Mouse (Mus musculus) limb, embryonic 13.5 days (tissue): ENCODE measurements at regions not wholly inside any gene's neighbourhood (a gene's known extent, or its start where the extent isn't known, plus 50 kb on each side); places are given as distances from the start of the nearest gene placed in this dataset.

ENCODE experiments used
- ATAC-seq: fragments of 200-750 bp; cut with Nextera tagmentation; 2 replicates; pipeline ENCODE4 v1.8.0; 2017; ENCODE audit warnings: low read depth, moderate number of reproducible peaks, moderate TSS enrichment; ENCODE audit not compliant: low FRiP score
- H3K27ac ChIP-seq: fragments of 300-500 bp; sonication (generic); 2 replicates; pipeline ENCODE4 v1.5.1; 2015; ENCODE audit warnings: inconsistent platforms, mild to moderate bottlenecking, moderate library complexity
- H3K27me3 ChIP-seq: fragments of 300-500 bp; sonication (generic); 2 replicates; pipeline ENCODE4 v1.6.1; 2015; ENCODE audit warnings: mild to moderate bottlenecking, inconsistent platforms
- H3K36me3 ChIP-seq: fragments of 300-500 bp; sonication (generic); 2 replicates; pipeline ENCODE4 v1.6.1; 2015; ENCODE audit warnings: inconsistent platforms, mild to moderate bottlenecking, moderate library complexity
- H3K4me1 ChIP-seq: fragments of 300-500 bp; sonication (generic); 2 replicates; pipeline ENCODE4 v1.6.1; 2015; ENCODE audit warnings: inconsistent platforms
- H3K4me2 ChIP-seq: fragments of 300-500 bp; sonication (generic); replicated peaks from 2 replicates; pipeline ENCODE4 v1.6.1; 2015; ENCODE audit warnings: inconsistent platforms, mild to moderate bottlenecking, moderate library complexity
- H3K4me3 ChIP-seq: fragments of 300-500 bp; sonication (generic); 2 replicates; pipeline ENCODE4 v1.5.1; 2015; ENCODE audit warnings: moderate library complexity, mild to moderate bottlenecking, inconsistent platforms
- H3K9ac ChIP-seq: fragments of 300-500 bp; sonication (generic); 2 replicates; pipeline ENCODE4 v1.6.1; 2015; ENCODE audit warnings: mild to moderate bottlenecking, inconsistent platforms
- H3K9me3 ChIP-seq: fragments of 300-500 bp; sonication (generic); 2 replicates; pipeline ENCODE4 v1.6.1; 2016; ENCODE audit warnings: inconsistent platforms
- WGBS: fragments of 180-500 bp; shearing (Covaris S2); methylation state at CpG from one replicate; pipeline ENCODE4 v1.1.7; 2015; 5-methylcytosine and 5-hydroxymethylcytosine counted together

DNA sequence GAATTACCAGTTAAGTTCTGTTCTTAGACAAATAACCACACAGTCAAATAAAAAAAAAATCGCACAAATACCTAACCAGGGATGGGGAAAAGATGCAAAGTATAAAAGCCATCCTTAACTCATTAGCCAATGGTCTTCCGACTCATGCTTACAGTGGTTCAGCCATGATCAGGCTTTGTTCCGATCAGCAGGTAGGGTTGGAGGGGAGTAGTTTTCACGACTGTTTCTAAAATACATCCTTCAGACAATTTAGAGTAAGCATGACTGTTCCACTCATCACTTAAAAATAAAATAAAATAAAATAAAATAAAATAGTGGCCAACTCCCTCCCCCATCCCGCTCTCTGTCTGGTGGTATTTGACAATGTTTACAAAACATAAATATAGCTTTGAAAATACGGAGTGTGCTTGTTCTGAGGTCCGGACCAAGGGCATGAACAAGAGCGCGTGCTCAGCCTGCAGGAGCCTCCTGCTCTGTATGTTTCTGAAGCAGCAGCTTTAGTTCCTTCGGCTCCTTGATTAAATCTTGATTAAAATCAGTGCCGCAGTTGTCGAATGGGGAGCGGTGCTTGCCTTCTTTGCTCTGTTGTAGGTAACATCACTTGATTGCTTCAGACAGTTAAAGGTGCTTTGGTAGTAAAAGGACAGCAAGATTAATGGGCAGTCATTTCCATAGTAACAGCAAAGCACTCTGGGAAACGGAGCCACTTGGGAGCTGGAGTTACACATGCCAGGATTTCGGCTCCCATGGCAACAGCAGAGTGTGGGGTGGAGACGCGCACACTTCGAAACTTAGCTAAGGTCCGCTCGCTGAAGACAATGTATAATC, 185.6 kb upstream of the Kif2a start:
- peak overlapping the region; percentile 8; the same call in 1 of the 2 replicates for H3K4me3 ChIP-seq
- H3K27ac ChIP-seq: no peak overlapping the region
- 62% methylated on average over 20 of the region's 20 CpGs for WGBS
- H3K27me3 ChIP-seq: no peaks in the 10 kb centered on the region
- H3K9ac ChIP-seq: no peak overlapping the region
- no peaks in the 10 kb centered on the region for H3K36me3 ChIP-seq
- H3K4me1 ChIP-seq: peaks cover 5% of the 10 kb centered on the region; the same call in 1 of the 2 replicates
- no peaks in the 10 kb centered on the region for H3K9me3 ChIP-seq
- ATAC-seq: peak; percentile 87; the same call in 1 of the 2 replicates
- peak overlapping the region; percentile 31; the same call in 1 of the 2 replicates for H3K4me2 ChIP-seq

GRCm38 (mm10) chr13:107199875-107200274, 177.9 kb upstream of the Kif2a start:
- Histone ChIP-seq H3K4me2 (no peak overlapping the region), H3K9ac (no peak overlapping the region), H3K36me3 (no peaks in the 10 kb centered on the region), H3K4me3 (no peak overlapping the region), H3K9me3 (0 out of 2 replicates have a peak, but pooled peaks cover 4% of the 10 kb centered on the region), H3K4me1 (no peaks in the 10 kb centered on the region), H3K27me3 (no peaks in the 10 kb centered on the region), H3K27ac (no peak overlapping the region)
- 38% methylated on average over 1 of the region's 1 CpGs for WGBS
- no peak for ATAC-seq

DNA sequence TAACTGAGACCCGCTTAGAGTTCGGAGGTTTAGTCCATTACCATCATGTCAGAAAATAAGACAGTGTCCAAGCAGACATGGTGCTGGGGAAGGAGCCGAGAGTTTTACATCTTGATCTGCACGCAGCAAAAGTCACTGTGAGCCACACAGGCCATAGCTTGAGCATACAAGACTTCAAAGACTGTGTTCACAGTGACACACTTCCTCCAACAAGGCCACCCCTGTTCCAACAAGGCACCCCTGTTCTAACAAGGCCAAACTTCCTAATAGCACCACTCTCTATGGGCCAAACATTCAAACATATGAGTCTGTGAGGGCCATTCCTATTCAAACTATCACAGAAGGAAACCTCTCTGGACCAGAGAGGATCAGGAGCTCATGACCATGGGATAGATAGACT, 171.5 kb upstream of the Kif2a start:
- Histone ChIP-seq H3K9ac (no peak overlapping the region), H3K36me3 (no peaks in the 10 kb centered on the region), H3K4me3 (no peak overlapping the region), H3K27ac (no peak overlapping the region), H3K4me1 (no peaks in the 10 kb centered on the region), H3K27me3 (no peaks in the 10 kb centered on the region), H3K9me3 (0 out of 2 replicates have a peak, but pooled peaks cover 4% of the 10 kb centered on the region), H3K4me2 (no peak overlapping the region)
- 89% methylated on average over 4 of the region's 4 CpGs for WGBS
- ATAC-seq: no peak

DNA sequence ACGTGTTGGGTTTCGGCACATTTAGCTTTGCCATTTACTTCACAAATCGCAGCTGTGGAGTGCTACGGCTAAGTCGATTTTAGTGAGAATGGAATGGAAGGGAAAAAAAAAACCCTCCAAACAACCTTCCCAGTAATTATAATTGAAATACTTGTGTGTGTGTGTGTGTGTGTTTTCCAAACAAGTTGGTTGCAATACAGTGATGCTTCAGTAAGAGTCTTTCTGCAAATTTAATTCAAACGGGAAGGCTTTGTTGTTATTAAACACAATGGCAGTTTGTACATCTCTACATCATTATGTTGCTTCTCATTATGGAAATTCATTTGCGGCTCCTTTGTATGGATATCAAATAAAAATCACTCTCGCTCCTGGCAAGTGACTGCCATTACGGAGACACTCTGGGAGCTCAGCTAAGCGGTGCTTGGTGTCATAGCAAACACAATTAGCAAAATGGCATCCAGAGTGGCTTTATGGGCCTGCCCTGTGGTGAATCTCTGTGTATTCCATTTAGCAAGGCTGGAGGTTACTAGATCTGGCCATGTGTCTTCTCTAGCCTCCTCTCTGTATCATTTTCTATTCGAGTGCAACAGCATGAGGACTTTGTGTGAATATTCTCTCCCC, 165.4 kb upstream of the Kif2a start:
- ATAC-seq: no peak
- no peak overlapping the region for H3K9ac ChIP-seq

GRCm38 (mm10) chr13:107182544-107182943, 160.6 kb upstream of the Kif2a start:
- Histone ChIP-seq H3K4me2 (no peak overlapping the region), H3K9me3 (no peaks in the 10 kb centered on the region), H3K27ac (no peak overlapping the region), H3K9ac (no peak overlapping the region), H3K36me3 (no peaks in the 10 kb centered on the region), H3K27me3 (no peaks in the 10 kb centered on the region), H3K4me3 (no peak overlapping the region), H3K4me1 (no peaks in the 10 kb centered on the region)
- no peak for ATAC-seq
- 21% methylated on average over 6 of the region's 6 CpGs for WGBS

More for the DNA sequence above, 165.4 kb upstream of the Kif2a start:
- Histone ChIP-seq H3K36me3 (no peaks in the 10 kb centered on the region), H3K27ac (no peak overlapping the region), H3K4me2 (no peak overlapping the region), H3K4me1 (no peaks in the 10 kb centered on the region), H3K4me3 (no peak overlapping the region), H3K9me3 (no peaks in the 10 kb centered on the region), H3K27me3 (no peaks in the 10 kb centered on the region)
- 86% methylated on average over 11 of the region's 11 CpGs for WGBS

DNA sequence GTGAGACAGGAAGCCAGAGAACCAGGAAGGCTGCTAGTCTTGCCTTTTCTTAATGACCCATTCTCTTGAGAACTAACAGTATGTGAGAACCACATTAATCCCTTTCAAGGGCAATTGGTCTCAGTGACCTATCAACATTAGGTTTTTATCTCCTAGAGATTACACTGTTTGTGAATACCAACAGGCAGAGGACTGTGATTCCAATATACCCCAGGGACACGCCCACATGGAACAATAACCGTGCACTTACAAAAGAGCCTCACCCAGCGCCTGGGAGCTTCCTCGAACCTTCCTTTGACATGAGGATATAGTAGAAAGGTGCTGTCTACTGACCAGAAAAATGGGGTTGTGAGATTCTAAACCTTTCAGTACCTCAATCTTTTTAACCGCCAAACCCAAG, 157.6 kb upstream of the Kif2a start:
- no peak overlapping the region for H3K4me3 ChIP-seq
- H3K27ac ChIP-seq: no peak overlapping the region
- H3K9me3 ChIP-seq: no peaks in the 10 kb centered on the region
- no peak overlapping the region for H3K4me2 ChIP-seq
- H3K27me3 ChIP-seq: no peaks in the 10 kb centered on the region
- no peaks in the 10 kb centered on the region; the same call in 1 of the 2 replicates for H3K4me1 ChIP-seq
- H3K36me3 ChIP-seq: no peaks in the 10 kb centered on the region
- no peak overlapping the region for H3K9ac ChIP-seq
- WGBS: 93% methylated on average over 5 of the region's 5 CpGs
- ATAC-seq: no peak

GRCm38 (mm10) chr13:107177595-107177994, 155.7 kb upstream of the Kif2a start:
- H3K9me3 ChIP-seq: no peaks in the 10 kb centered on the region
- ATAC-seq: no peak
- WGBS: 64% methylated on average over 7 of the region's 7 CpGs
- H3K9ac ChIP-seq: no peak overlapping the region
- H3K36me3 ChIP-seq: no peaks in the 10 kb centered on the region
- H3K27me3 ChIP-seq: no peaks in the 10 kb centered on the region
- no peaks in the 10 kb centered on the region; the same call in 1 of the 2 replicates for H3K4me1 ChIP-seq
- H3K4me3 ChIP-seq: no peak overlapping the region
- H3K27ac ChIP-seq: no peak overlapping the region
- no peak overlapping the region for H3K4me2 ChIP-seq

DNA sequence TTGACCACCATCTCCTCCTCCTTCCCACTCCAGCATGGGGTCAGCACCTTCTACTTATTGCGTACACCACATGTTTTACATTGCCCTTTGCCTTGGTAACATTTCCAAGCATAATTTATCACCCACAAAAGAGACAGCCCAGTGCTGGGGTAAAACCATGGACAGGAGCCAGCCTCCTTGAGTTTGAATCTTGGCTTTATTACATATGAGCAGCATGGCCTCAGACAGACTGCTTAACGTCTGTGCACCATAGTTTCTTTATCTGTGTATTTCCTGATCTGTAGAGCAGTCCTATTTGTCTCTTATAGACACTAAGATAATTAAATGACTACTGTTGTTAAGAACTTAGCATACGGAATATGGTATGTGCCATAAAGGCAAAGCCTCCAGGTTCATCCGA, 154.0 kb upstream of the Kif2a start:
- Histone ChIP-seq H3K4me1 (no peaks in the 10 kb centered on the region; the same call in 1 of the 2 replicates), H3K4me2 (no peak overlapping the region), H3K9me3 (no peaks in the 10 kb centered on the region), H3K36me3 (no peaks in the 10 kb centered on the region), H3K4me3 (no peak overlapping the region), H3K27me3 (no peaks in the 10 kb centered on the region), H3K27ac (no peak overlapping the region), H3K9ac (no peak overlapping the region)
- no peak for ATAC-seq
- 71% methylated on average over 4 of the region's 4 CpGs for WGBS

DNA sequence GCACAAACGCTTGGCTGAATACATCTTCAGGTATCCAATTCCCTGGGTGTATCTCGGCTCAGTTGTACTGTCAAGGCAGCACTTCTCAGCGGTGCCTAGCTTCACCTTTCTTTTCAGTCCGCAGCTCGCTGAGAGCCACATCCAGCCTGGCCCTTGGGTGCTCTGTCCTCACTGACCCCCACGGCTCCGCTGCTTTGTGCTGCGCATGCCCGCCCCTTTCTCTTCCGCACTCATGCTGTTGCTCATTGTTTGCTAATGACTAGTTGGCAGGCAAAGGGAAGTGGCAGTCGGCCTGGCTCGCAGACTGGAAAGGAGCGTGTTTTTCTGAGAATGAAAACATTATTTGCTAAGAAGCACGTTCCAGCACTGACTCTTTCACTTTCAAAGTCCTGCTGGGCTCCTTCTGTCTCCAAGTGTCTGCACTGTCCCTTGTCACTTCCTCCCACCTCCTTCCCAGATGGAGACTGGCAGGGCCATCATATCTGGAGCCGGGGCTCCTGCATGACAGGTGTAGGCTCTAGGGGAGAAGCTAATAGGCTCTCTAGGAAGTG, 146.7 kb upstream of the Kif2a start:
- H3K4me1 ChIP-seq: peaks cover 6% of the 10 kb centered on the region
- ATAC-seq: no peak
- WGBS: 15% methylated on average over 15 of the region's 15 CpGs
- H3K27me3 ChIP-seq: peaks cover 31% of the 10 kb centered on the region
- no peaks in the 10 kb centered on the region for H3K36me3 ChIP-seq
- peak overlapping the region; percentile 53 for H3K4me2 ChIP-seq
- no peak overlapping the region for H3K9ac ChIP-seq
- H3K4me3 ChIP-seq: peak overlapping the region; percentile 28
- no peak overlapping the region for H3K27ac ChIP-seq
- H3K9me3 ChIP-seq: no peaks in the 10 kb centered on the region

DNA sequence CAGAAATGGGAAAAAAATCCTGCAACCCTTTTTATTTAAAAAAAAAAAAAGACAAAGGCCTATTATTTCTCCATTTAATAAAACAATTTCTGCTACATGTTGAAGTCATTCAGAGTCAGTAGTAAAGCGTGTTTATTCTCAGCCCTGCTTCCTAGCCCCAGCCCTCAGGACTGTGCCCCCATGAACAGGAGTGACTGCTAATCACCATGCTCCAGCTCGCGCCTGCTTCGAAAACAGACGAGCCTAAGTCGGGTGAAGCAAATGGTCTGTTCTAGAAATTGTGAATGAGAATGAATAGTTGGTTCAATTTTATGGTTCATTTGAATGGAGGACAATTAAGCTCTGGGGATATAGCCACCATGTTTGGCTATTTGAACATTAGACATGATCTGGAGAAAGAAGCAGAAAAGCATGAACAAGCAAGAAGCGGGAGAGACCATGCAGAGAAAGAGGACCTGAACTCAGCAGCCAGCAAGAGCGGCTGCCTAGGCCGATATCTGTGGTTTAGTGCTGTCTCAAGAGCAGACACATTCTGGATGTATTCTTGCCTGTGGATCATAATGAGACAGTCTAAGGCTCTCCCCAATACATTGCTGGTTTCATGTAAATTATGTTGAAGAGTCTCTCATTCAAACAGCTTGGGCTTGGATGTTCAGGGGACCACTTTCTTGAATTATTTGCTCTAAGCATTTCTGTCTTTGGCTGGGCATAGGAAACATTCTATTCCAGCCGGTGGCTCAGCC, 146.1 kb upstream of the Kif2a start:
- peaks cover 34% of the 10 kb centered on the region for H3K27me3 ChIP-seq
- no peaks in the 10 kb centered on the region for H3K9me3 ChIP-seq
- H3K27ac ChIP-seq: no peak overlapping the region
- no peak overlapping the region for H3K9ac ChIP-seq
- no peaks in the 10 kb centered on the region for H3K36me3 ChIP-seq
- WGBS: 57% methylated on average over 10 of the region's 10 CpGs
- H3K4me2 ChIP-seq: peak overlapping the region; percentile 53
- H3K4me3 ChIP-seq: peak overlapping the region; percentile 28
- ATAC-seq: no peak
- peaks cover 6% of the 10 kb centered on the region for H3K4me1 ChIP-seq

GRCm38 (mm10) chr13:107151548-107151947, 129.6 kb upstream of the Kif2a start:
- no peak overlapping the region for H3K4me3 ChIP-seq
- no peak overlapping the region for H3K27ac ChIP-seq
- no peak overlapping the region for H3K9ac ChIP-seq
- H3K27me3 ChIP-seq: peaks cover 10% of the 10 kb centered on the region
- no peak for ATAC-seq
- H3K4me1 ChIP-seq: 0 out of 2 replicates have a peak, but pooled peaks cover 4% of the 10 kb centered on the region
- 85% methylated on average over 5 of the region's 5 CpGs for WGBS
- H3K4me2 ChIP-seq: no peak overlapping the region
- H3K9me3 ChIP-seq: no peaks in the 10 kb centered on the region
- no peaks in the 10 kb centered on the region for H3K36me3 ChIP-seq

DNA sequence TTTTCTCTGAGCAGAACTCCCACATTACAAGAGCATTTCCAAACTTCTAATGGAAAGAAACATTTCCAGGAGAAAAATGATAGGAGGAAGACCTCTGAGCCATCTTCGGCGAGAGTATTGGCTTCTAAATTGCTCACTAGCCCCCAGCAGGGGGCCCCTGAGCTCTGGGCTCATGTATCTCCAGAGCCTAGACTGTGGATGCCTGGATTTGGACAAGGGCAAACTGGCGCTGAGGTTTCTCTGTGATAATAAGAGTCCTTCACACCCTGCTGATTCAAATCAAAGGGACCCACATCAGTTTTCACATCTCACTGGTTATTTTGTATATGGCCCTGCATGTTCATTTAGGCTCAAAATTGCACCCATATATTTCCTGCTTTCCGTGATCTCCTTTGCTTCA, 119.3 kb upstream of the Kif2a start:
- H3K27me3 ChIP-seq: 0 out of 2 replicates have a peak, but pooled peaks cover 2% of the 10 kb centered on the region
- 63% methylated on average over 4 of the region's 4 CpGs for WGBS
- peaks cover 5% of the 10 kb centered on the region; the same call in 1 of the 2 replicates for H3K4me1 ChIP-seq
- H3K4me2 ChIP-seq: no peak overlapping the region
- no peak for ATAC-seq
- no peaks in the 10 kb centered on the region for H3K36me3 ChIP-seq
- H3K27ac ChIP-seq: no peak overlapping the region
- no peaks in the 10 kb centered on the region for H3K9me3 ChIP-seq
- no peak overlapping the region for H3K4me3 ChIP-seq
- no peak overlapping the region for H3K9ac ChIP-seq
